Mouse (Mus musculus) thymus, adult 2 months (tissue): Measurements from ENCODE around the gene Ap1m1. TPM values are rescaled to one million over a fixed set of nuclear protein-coding genes. Genes with fewer than 3 reads are reported as not detected.
A peak's percentile ranks its signal among the peaks of the same experiment; 100 is the strongest.

ENCODE experiments used
- DNase-seq: peaks from one replicate; pipeline ENCODE4 v3.0.0; 2021
- H3K27ac ChIP-seq: fragments of 200-500 bp; 2 replicates; pipeline ENCODE4 v1.5.1; 2012; ENCODE audit warnings: low read length, control low read depth; ENCODE audit not compliant: control insufficient read depth, insufficient read depth
- H3K27me3 ChIP-seq: fragments of 200-500 bp; 2 replicates; pipeline ENCODE4 v1.6.1; 2012; ENCODE audit warnings: mild to moderate bottlenecking, low read length, moderate library complexity, mixed read lengths; ENCODE audit not compliant: control insufficient read depth, insufficient read depth
- H3K36me3 ChIP-seq: fragments of 200-500 bp; 2 replicates; pipeline ENCODE4 v1.6.1; 2012; ENCODE audit warnings: mild to moderate bottlenecking, low read length, moderate library complexity; ENCODE audit not compliant: control insufficient read depth, insufficient read depth
- H3K4me1 ChIP-seq: fragments of 200-500 bp; replicated peaks from 2 replicates; pipeline ENCODE4 v1.6.1; 2012; ENCODE audit warnings: low read length; ENCODE audit not compliant: control insufficient read depth, insufficient read depth
- H3K4me3 ChIP-seq: fragments of 200-500 bp; 2 replicates; pipeline ENCODE4 v1.5.1; 2012; ENCODE audit warnings: mild to moderate bottlenecking, low read length, control low read depth, moderate library complexity; ENCODE audit not compliant: control insufficient read depth, insufficient read depth
- CTCF ChIP-seq: fragments of 200-500 bp; IDR thresholded peaks from 2 replicates; pipeline ENCODE4 v1.5.1; 2012; ENCODE audit warnings: mild to moderate bottlenecking, control low read depth, low read length, moderate library complexity, borderline replicate concordance; ENCODE audit not compliant: control insufficient read depth, poor library complexity, insufficient read depth; ENCODE audit errors: extremely low read depth
- POLR2A ChIP-seq: fragments of 200-500 bp; IDR thresholded peaks from 2 replicates; pipeline ENCODE4 v1.6.1; 2012; ENCODE audit warnings: mild to moderate bottlenecking, low read length, control low read depth, moderate library complexity; ENCODE audit not compliant: control insufficient read depth, poor library complexity, insufficient read depth; ENCODE audit errors: extremely low read depth
- WGBS: fragments of 180-500 bp; shearing (Covaris S2); methylation state at CpG from one replicate; pipeline ENCODE4 v1.1.7; 2018; 5-methylcytosine and 5-hydroxymethylcytosine counted together
- polyA plus RNA-seq: library from polyadenylated mRNA; depleted of rRNA; stranded (reverse); fragments of >200 nt; gene quantifications from 2 replicates; pipeline ENCODE4 v1.2.3, GENCODE M21; 2012

Gene Ap1m1
- polyA plus RNA-seq, 1 experiment = 167 TPM

DNA sequence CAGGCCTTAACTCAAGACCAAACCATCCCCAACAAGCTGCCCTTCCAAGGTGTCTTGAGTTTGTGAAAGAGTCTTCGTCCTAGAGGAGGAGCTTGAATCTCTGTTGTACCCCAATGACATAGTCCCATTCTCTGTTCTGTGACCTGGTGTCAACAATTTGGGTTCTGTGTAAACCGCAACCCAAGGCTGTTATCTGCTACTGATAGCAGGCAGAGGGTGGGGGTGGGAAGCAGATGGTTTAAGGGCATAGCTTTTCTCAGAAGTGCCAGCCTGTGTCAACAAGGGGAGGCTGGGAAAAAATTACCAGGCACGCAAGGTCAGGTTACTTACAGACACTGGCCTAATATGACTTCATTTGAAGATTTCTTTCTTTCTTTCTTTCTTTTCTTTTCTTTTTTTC lies 37.4 kb downstream of the Ap1m1 start:
- 15% methylated on average over 3 of the region's 3 CpGs for WGBS
- no peak for DNase-seq
- no peak for TF ChIP-seq CTCF
- no peak for TF ChIP-seq POLR2A
- H3K27me3 ChIP-seq = no peaks in the 10 kb centered on the region
- H3K36me3 ChIP-seq = no peaks in the 10 kb centered on the region
- H3K4me1 ChIP-seq = peaks cover 51% of the 10 kb centered on the region
- no peak overlapping the region for H3K27ac ChIP-seq
- H3K4me3 ChIP-seq = no peak overlapping the region

DNA sequence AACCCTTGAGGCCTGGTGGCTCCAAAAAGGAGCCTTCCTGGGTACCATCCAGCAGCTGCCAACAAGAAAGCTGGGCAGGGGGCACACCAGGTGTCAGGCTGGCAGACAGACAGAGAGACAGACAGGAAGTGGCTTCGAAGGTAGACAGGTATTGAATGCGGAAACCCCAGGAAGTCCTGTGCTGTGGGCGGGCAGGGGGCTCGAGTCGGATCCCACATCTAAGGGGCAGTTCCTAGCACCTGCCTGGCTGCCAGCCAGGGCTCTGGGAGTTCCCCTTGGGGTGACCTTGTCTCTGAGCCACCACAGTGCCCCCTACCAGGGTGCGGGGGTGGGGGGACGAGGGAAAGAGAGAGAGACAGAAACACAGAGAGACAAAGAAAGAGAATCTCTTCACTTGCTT lies 39.3 kb downstream of the Ap1m1 start:
- DNase-seq = peak; percentile 91
- TF ChIP-seq POLR2A (0 out of 2 replicates have a peak, but pooled peaks have one; percentile 5), CTCF (0 out of 2 replicates have a peak, but pooled peaks have one; percentile 38)
- 8% methylated on average over 7 of the region's 7 CpGs for WGBS

DNA sequence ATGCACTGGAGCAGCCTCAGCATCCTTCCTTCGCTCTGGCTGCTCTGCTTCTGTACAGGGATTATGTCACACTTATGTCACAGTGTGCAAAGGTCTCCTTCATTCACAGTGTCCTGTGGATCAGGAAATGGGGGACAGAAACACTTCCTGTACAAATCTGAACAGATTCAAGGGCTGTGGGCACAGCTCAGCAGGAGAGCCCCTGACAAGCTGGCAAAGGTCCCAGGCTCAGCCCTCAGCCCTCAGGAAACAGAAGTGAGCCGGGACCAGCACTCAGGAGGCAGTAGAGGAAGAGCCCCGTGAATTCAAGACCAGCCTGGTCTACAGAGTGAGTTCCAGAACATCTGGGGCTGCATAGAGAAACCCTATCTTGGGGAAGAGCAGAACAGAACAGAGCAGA lies 41.8 kb downstream of the Ap1m1 start:
- 21% methylated on average over 3 of the region's 3 CpGs for WGBS

More for the DNA sequence above, 39.3 kb downstream of the Ap1m1 start:
- H3K4me3 ChIP-seq = no peak overlapping the region
- no peak overlapping the region for H3K27ac ChIP-seq
- peaks cover 40% of the 10 kb centered on the region for H3K4me1 ChIP-seq
- no peaks in the 10 kb centered on the region for H3K36me3 ChIP-seq
- no peaks in the 10 kb centered on the region for H3K27me3 ChIP-seq

DNA sequence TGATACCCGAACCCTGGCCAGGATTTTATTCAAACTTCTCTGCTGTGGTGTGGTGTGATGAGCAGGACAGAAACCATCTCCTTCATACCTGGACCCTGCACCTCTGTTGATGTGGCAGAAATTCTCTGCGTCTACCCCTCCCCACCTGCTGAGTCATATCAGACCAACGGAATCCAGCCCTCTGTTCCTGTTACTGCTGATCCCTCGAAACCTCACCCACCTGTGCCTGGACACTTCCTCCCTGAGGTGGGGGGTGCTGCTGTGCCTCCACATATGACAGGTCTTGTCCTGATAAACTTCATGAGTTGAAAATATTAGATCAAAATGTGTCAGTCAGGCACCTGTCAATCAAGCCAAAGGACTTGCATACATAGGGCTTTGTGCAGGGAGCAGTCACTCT lies 45.5 kb downstream of the Ap1m1 start:
- TF ChIP-seq POLR2A (no peak), CTCF (no peak)

More for the DNA sequence above, 41.8 kb downstream of the Ap1m1 start:
- no peaks in the 10 kb centered on the region for H3K27me3 ChIP-seq
- no peak for DNase-seq
- H3K27ac ChIP-seq = no peak overlapping the region
- TF ChIP-seq CTCF = no peak
- TF ChIP-seq POLR2A = no peak
- peaks cover 40% of the 10 kb centered on the region for H3K4me1 ChIP-seq
- no peaks in the 10 kb centered on the region for H3K36me3 ChIP-seq
- H3K4me3 ChIP-seq = no peak overlapping the region

DNA sequence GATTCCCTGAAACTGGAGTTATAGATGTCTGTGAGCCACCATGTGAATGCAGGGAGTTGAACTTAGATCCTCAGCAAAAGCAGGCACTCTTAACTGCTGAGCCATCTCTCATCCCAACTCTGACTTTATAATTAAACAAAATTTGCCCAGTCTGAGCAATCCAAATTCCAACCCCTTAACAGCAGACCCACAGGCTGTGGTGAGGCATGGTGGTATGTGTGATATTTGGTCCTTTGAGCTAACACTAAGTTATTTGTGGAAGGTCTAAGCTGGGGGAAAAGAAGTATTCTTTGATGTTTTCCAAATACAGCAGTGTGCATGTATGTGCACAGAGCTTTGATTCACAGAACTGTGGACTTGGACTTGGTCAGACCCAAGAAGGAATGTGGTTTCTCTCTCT lies 49.2 kb downstream of the Ap1m1 start:
- no peak overlapping the region for H3K4me3 ChIP-seq
- H3K27me3 ChIP-seq = no peaks in the 10 kb centered on the region
- no peak overlapping the region for H3K27ac ChIP-seq
- TF ChIP-seq CTCF = no peak
- no peak for TF ChIP-seq POLR2A
- H3K36me3 ChIP-seq = no peaks in the 10 kb centered on the region
- H3K4me1 ChIP-seq = peaks cover 11% of the 10 kb centered on the region
- no peak for DNase-seq

More for the DNA sequence above, 45.5 kb downstream of the Ap1m1 start:
- Histone ChIP-seq H3K36me3 (no peaks in the 10 kb centered on the region), H3K27me3 (no peaks in the 10 kb centered on the region), H3K4me1 (peaks cover 12% of the 10 kb centered on the region), H3K27ac (no peak overlapping the region), H3K4me3 (no peak overlapping the region)
- DNase-seq = no peak
- 22% methylated on average over 4 of the region's 4 CpGs for WGBS

DNA sequence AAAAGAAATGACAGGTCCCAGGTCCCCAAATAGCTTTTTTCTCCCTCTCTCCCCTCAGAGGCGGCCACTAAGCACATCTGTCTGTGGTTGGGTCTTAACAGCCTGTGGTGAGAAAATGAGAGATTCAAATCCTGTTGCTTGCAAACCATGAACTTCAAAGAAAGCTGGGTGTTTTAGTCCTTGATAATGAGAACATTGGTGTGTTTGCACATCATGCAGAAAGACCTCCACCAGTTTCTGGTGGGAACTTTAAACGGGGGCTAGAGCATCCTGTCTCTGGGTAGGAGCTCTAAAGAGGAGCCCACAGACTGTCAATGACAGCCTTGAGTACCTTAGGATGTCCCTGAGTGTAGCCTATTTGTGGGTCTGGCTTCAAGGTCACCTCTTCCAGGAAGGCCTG lies 51.3 kb downstream of the Ap1m1 start:
- no peaks in the 10 kb centered on the region for H3K36me3 ChIP-seq
- H3K27me3 ChIP-seq = no peaks in the 10 kb centered on the region
- no peak overlapping the region for H3K27ac ChIP-seq
- H3K4me3 ChIP-seq = no peak overlapping the region
- no peak for TF ChIP-seq CTCF
- TF ChIP-seq POLR2A = no peak
- WGBS = 17% methylated on average over 2 of the region's 2 CpGs
- no peak for DNase-seq
- H3K4me1 ChIP-seq = peaks cover 14% of the 10 kb centered on the region

DNA sequence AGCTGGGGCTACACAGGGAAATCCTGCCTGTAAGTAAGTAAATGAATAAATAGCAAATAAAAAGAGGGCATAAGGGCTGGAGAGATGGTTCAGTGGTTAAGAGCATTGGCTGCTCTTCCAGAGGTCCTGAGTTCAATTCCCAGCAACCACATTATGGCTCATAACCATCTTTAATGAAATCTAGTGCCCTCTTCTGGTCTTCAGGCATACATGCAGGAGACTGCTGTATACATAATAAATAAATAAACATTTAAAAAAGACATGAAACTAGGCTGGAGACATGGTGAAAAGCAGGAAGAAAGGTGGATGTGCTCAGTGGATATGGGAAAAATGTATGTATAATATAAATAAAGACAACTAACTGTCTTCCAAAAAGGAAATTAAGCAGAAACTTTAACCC lies 53.5 kb downstream of the Ap1m1 start:
- no peak for TF ChIP-seq POLR2A
- TF ChIP-seq CTCF = no peak

More for the DNA sequence above, 53.5 kb downstream of the Ap1m1 start:
- Histone ChIP-seq H3K27ac (no peak overlapping the region), H3K36me3 (no peaks in the 10 kb centered on the region), H3K4me3 (no peak overlapping the region), H3K4me1 (peaks cover 14% of the 10 kb centered on the region), H3K27me3 (no peaks in the 10 kb centered on the region)
- no peak for DNase-seq
